Mouse (Mus musculus) hindbrain, embryonic 15.5 days (tissue): Measurements from ENCODE around the gene Birc5. TPM values are rescaled to one million over a fixed set of nuclear protein-coding genes. Genes with fewer than 3 reads are reported as not detected.

Experiments
- ATAC-seq: fragments of 200-750 bp; cut with Nextera tagmentation; 2 replicates; pipeline ENCODE4 v1.8.0; 2017; ENCODE audit warnings: low read depth, moderate number of reproducible peaks, moderate TSS enrichment; ENCODE audit not compliant: low FRiP score
- H3K27ac ChIP-seq: fragments of 300-500 bp; sonication (generic); replicated peaks from 2 replicates; pipeline ENCODE4 v1.5.1; 2015; ENCODE audit warnings: mild to moderate bottlenecking, inconsistent platforms
- H3K27me3 ChIP-seq: fragments of 300-500 bp; sonication (generic); 2 replicates; pipeline ENCODE4 v1.6.1; 2015; ENCODE audit warnings: control low read depth, inconsistent platforms
- H3K36me3 ChIP-seq: fragments of 300-500 bp; sonication (generic); 2 replicates; pipeline ENCODE4 v1.6.1; 2015; ENCODE audit warnings: control low read depth, inconsistent platforms
- H3K4me1 ChIP-seq: fragments of 300-500 bp; sonication (generic); replicated peaks from 2 replicates; pipeline ENCODE4 v1.6.1; 2015; ENCODE audit warnings: control low read depth, inconsistent platforms
- H3K4me2 ChIP-seq: fragments of 300-500 bp; sonication (generic); 2 replicates; pipeline ENCODE4 v1.6.1; 2015; ENCODE audit warnings: moderate library complexity, mild to moderate bottlenecking, inconsistent platforms
- H3K4me3 ChIP-seq: fragments of 300-500 bp; sonication (generic); 2 replicates; pipeline ENCODE4 v1.5.1; 2015; ENCODE audit warnings: mild to moderate bottlenecking, inconsistent platforms
- H3K9ac ChIP-seq: fragments of 300-500 bp; sonication (generic); 2 replicates; pipeline ENCODE4 v1.6.1; 2015; ENCODE audit warnings: inconsistent platforms
- H3K9me3 ChIP-seq: fragments of 300-500 bp; sonication (generic); 2 replicates; pipeline ENCODE4 v1.6.1; 2016; ENCODE audit warnings: control low read depth, inconsistent platforms
- WGBS: fragments of 180-500 bp; shearing (Covaris S2); methylation state at CpG from one replicate; pipeline ENCODE4 v1.1.7; 2015; 5-methylcytosine and 5-hydroxymethylcytosine counted together
- polyA plus RNA-seq: library from polyadenylated mRNA; unstranded; fragments of >200 nt; fragmentation: Nextera tagmentation; extraction: Ambion mirVana; gene quantifications from 2 replicates; pipeline ENCODE4 v1.2.1, GENCODE M21; 2015

Gene Birc5
- polyA plus RNA-seq, 1 experiment from 2014 or later, result 41.6 TPM

DNA sequence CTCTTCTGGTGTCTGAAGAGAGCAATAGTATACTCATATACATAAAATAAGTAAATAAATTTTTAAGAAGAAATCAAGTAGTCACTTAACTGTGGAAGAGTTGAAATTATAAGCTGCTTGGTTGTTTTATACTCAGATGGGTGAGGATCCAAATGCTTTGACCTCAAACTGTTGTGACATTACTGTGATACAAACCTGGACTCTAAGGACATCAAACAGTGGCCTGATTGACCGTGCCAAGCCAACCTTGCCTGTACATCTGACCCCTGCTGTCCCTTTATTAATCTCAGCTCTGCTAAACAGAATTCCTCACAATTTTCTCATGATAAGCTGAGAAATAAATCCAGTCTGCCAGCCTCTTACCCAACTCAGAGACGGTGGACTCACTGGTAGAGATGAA is 3.4 kb upstream of the Birc5 start:
- 83% methylated on average over 2 of the region's 2 CpGs for WGBS
- H3K9ac ChIP-seq, result no peak overlapping the region
- no peak overlapping the region for H3K4me2 ChIP-seq
- H3K27ac ChIP-seq, result no peak overlapping the region
- no peaks in the 10 kb centered on the region for H3K36me3 ChIP-seq
- peaks cover 18% of the 10 kb centered on the region for H3K4me1 ChIP-seq
- ATAC-seq, result no peak
- no peaks in the 10 kb centered on the region for H3K27me3 ChIP-seq
- H3K9me3 ChIP-seq, result no peaks in the 10 kb centered on the region
- H3K4me3 ChIP-seq, result no peak overlapping the region

- Histone ChIP-seq H3K4me1 (peaks cover 18% of the 10 kb centered on the region), H3K4me3 (no peak overlapping the region), H3K27ac (no peak overlapping the region), H3K9ac (no peak overlapping the region), H3K27me3 (no peaks in the 10 kb centered on the region), H3K9me3 (no peaks in the 10 kb centered on the region), H3K36me3 (no peaks in the 10 kb centered on the region), H3K4me2 (no peak overlapping the region)
- WGBS, result 49% methylated on average over 5 of the region's 5 CpGs
- no peak for ATAC-seq
Observed at GRCm38 (mm10) chr11:117846640-117847039, 2.4 kb upstream of the Birc5 start.

DNA sequence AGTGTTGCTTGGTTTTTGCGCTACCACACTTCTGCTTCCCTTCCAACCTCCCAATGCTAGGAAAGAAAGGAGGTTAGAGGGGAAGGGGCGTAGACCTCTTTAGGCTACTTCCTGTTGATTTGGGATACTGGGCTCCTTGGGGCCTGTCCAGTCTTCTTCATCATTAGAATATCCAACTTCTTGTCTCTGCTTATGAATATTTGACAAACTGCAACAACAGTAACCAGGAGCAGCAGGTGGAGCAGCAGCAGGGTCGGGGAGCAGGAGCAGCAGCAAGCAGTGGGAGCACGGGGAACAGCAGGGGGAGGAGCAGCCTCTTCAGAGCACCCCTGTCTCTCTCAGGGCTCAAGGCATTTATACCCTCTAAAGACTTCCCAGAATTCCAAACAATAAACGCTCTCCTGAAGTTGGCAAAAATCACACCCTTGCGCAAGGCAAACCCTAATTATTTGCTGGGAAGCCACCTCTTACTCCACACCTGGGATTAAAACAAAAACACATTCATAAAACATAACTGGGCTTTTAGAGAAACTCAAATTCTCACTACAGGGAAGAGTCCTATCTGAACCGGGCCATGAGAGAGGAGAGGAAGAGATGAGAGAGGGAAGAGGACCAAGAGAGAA is 1.3 kb upstream of the Birc5 start:
- 83% methylated on average over 7 of the region's 7 CpGs for WGBS
- no peak overlapping the region for H3K4me3 ChIP-seq
- no peak for ATAC-seq

DNA sequence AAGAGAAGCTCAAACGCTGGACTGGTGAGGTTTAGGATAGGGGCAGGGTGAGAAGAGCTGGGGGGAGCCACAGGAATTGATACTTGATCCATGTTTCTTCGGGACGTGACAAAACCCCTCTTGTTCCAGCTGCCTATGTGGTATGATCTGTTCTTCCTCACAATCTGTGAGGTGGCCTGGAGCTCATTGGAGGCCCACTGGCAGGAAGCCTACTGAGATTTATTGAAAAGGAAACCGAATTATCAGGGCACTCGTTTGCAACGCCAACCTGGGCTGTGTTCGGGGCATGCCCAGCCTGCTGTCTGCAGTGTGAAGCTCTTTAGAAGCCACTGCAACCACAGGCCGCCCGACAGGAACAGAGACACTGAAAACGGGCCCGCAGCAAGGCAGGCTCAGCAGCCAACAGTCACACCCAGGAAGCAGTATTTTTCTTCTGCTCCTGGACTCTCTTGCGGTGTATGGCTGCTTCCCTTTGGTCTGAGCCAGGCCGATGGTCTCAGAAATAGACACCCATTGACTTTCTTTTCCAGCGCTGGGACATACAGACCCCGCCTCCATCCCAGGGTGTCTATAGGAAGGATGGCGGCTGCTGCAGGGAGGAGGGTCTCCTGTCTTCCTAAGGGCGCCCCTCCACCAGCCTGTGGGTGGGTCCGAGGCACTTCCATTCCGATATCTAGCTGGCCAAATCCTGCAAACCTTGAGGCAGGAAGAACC is 623 bp upstream of the Birc5 start:
- Histone ChIP-seq H3K4me2 (peak overlapping the region; percentile 79), H3K27me3 (no peaks in the 10 kb centered on the region), H3K9me3 (no peaks in the 10 kb centered on the region), H3K9ac (peak overlapping the region; percentile 87), H3K4me3 (peak overlapping the region; percentile 78), H3K4me1 (peaks cover 18% of the 10 kb centered on the region), H3K36me3 (no peaks in the 10 kb centered on the region), H3K27ac (peak overlapping the region; percentile 98)
- WGBS, result 13% methylated on average over 19 of the region's 19 CpGs
- peak; percentile 90 for ATAC-seq

More for the DNA sequence above, 1.3 kb upstream of the Birc5 start:
- H3K9ac ChIP-seq, result peak overlapping the region; percentile 87
- H3K27ac ChIP-seq, result peak overlapping the region; percentile 98
- peaks cover 18% of the 10 kb centered on the region for H3K4me1 ChIP-seq
- no peaks in the 10 kb centered on the region for H3K36me3 ChIP-seq
- no peaks in the 10 kb centered on the region for H3K27me3 ChIP-seq
- H3K9me3 ChIP-seq, result no peaks in the 10 kb centered on the region
- peak overlapping the region; percentile 79 for H3K4me2 ChIP-seq

DNA sequence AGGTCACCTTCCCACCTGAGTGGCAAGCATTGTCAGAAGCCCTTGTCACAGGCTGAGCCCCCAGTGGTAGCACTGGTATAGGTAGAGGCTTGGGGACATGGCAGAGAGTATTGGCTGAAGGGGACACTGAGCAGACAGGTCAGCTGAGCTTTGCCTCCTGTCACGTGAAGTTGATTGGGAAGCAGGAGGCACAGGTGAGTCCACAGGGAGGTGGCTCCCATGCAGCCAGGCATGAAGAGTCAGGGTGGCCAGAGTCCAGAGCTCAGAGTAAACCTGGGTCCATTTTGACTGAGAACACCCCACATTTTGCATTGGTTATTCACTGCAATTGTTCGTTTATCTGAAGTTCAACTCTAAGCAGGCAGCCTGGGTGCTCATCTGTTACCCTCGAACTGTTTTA is 3.8 kb downstream of the Birc5 start:
- Histone ChIP-seq H3K27me3 (no peaks in the 10 kb centered on the region), H3K4me1 (peaks cover 16% of the 10 kb centered on the region), H3K27ac (no peak overlapping the region), H3K4me3 (no peak overlapping the region), H3K9ac (no peak overlapping the region), H3K4me2 (no peak overlapping the region), H3K36me3 (no peaks in the 10 kb centered on the region), H3K9me3 (no peaks in the 10 kb centered on the region)
- 94% methylated on average over 3 of the region's 3 CpGs for WGBS
- no peak for ATAC-seq

DNA sequence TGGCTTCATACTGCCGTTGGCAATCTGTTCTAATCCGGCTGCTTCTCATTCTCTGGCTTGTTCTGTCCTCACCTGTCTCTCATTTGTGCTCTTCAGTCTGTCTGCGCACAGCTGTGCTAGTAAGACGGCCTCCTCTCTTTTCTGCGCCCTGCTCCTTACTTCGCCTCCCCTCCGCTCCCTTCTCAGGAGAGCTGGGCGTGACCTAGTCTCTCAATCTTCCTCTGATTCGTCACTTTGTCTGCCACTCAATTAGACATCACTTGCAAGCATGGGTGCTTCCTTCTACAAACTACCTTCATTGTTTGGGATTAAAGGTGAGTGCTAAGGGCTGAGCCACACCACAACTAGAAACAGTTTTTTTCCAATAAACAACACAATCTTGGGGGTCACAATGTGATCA is 5.2 kb downstream of the Birc5 start:
- peaks cover 8% of the 10 kb centered on the region for H3K4me1 ChIP-seq
- H3K9me3 ChIP-seq, result no peaks in the 10 kb centered on the region
- H3K36me3 ChIP-seq, result no peaks in the 10 kb centered on the region
- H3K27me3 ChIP-seq, result peaks cover 3% of the 10 kb centered on the region; the same call in 1 of the 2 replicates
- no peak overlapping the region for H3K27ac ChIP-seq
- WGBS, result 94% methylated on average over 9 of the region's 9 CpGs
- ATAC-seq, result no peak
- H3K4me2 ChIP-seq, result no peak overlapping the region
- no peak overlapping the region for H3K9ac ChIP-seq
- no peak overlapping the region for H3K4me3 ChIP-seq

- Histone ChIP-seq H3K36me3 (no peaks in the 10 kb centered on the region), H3K4me2 (no peak overlapping the region)
- WGBS, result 93% methylated on average over 5 of the region's 5 CpGs
Observed at GRCm38 (mm10) chr11:117855360-117855759, 6.3 kb downstream of the Birc5 start.

GRCm38 (mm10) chr11:117855975-117856374 is 6.9 kb downstream of the Birc5 start:
- H3K9me3 ChIP-seq, result no peaks in the 10 kb centered on the region
- no peak overlapping the region for H3K27ac ChIP-seq
- peaks cover 18% of the 10 kb centered on the region for H3K27me3 ChIP-seq
- ATAC-seq, result no peak
- WGBS, result 85% methylated on average over 1 of the region's 1 CpGs
- H3K36me3 ChIP-seq, result no peaks in the 10 kb centered on the region
- no peak overlapping the region for H3K4me3 ChIP-seq
- H3K9ac ChIP-seq, result no peak overlapping the region
- H3K4me2 ChIP-seq, result no peak overlapping the region
- peaks cover 8% of the 10 kb centered on the region; the same call in 1 of the 2 replicates for H3K4me1 ChIP-seq

More at GRCm38 (mm10) chr11:117855360-117855759, 6.3 kb downstream of the Birc5 start:
- no peak overlapping the region for H3K4me3 ChIP-seq
- H3K9ac ChIP-seq, result no peak overlapping the region
- ATAC-seq, result no peak
- H3K4me1 ChIP-seq, result peaks cover 4% of the 10 kb centered on the region; the same call in 1 of the 2 replicates
- no peaks in the 10 kb centered on the region for H3K9me3 ChIP-seq
- no peak overlapping the region for H3K27ac ChIP-seq
- H3K27me3 ChIP-seq, result peaks cover 12% of the 10 kb centered on the region

DNA sequence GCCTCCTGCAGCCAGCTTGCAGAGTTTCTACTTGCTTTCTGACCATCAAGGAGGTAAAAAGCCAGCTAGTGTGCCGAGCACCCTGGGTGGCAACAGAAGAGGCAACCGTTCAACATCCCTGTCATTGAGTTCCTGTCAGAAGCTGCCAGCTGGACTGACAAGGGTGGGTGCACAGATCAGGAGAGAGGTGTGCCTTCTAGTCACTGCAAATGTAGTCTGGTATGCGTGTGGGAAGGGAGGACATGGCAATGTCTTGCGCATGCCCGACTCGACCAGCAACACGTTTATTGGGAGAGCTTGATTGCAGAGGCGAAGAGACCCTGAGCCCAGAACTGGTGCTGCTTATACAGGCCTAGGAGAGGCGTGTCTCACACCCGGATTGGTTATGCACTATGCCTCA is 8.4 kb downstream of the Birc5 start:
- H3K27ac ChIP-seq, result no peak overlapping the region

DNA sequence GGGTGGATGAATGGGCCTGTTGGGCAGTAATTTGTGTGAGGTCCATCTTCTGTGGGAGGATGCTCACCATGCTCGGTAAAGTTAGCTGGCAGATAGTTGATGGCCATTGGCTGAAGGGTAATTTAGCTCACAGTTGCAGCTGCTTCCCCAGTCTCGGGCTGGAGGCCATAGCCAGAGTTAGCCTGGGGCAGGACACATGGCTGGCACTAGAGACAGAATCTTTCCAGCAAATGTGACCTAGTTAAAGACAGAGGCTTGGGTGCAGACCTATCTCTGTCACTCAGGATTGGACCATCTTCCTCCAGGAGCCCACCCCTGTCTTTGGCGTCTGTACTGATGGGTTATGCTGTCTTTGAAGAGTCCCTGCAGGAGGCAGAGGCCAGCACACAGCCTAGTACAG is 9.3 kb downstream of the Birc5 start:
- Histone ChIP-seq H3K9ac (no peak overlapping the region), H3K4me1 (peaks cover 8% of the 10 kb centered on the region; the same call in 1 of the 2 replicates), H3K4me2 (no peak overlapping the region), H3K36me3 (no peaks in the 10 kb centered on the region), H3K27me3 (peaks cover 26% of the 10 kb centered on the region), H3K27ac (no peak overlapping the region), H3K9me3 (no peaks in the 10 kb centered on the region), H3K4me3 (no peak overlapping the region)
- WGBS, result 34% methylated on average over 3 of the region's 3 CpGs
- ATAC-seq, result no peak

More for the DNA sequence above, 8.4 kb downstream of the Birc5 start:
- WGBS, result 96% methylated on average over 10 of the region's 10 CpGs
- Histone ChIP-seq H3K4me3 (no peak overlapping the region), H3K4me1 (peaks cover 8% of the 10 kb centered on the region; the same call in 1 of the 2 replicates), H3K9me3 (no peaks in the 10 kb centered on the region), H3K36me3 (no peaks in the 10 kb centered on the region), H3K27me3 (peaks cover 26% of the 10 kb centered on the region), H3K9ac (no peak overlapping the region), H3K4me2 (no peak overlapping the region)
- no peak for ATAC-seq

DNA sequence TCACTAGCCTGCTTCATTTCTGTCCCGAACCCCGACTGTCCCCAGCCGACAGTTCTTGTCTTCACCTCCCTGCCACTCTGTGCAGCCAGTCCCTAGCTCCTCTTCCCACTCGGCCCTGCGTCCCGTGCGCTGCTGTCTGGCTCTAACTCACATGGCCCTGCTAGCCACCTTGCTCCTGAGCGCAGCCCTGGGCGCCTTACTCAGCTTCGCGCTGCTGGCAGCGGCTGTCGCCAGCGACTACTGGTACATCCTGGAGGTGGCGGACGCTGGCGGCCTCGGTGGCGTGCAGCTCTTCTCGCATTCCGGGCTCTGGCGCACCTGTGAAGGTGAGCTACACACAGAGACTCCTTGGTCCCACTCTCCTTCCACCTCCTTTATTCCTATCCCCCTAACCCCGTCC is 11.6 kb downstream of the Birc5 start, which contains the start of gene Tmem235:
Gene Tmem235, plus strand, starts transcription at position 152 of the 400 bp plus-strand sequence.
- 4% methylated on average over 23 of the region's 23 CpGs for WGBS
- Histone ChIP-seq H3K4me3 (no peak within 1 kb of the TSS), H3K9ac (no peak within 1 kb of the TSS), H3K27ac (no peak within 1 kb of the TSS), H3K27me3 (peaks cover 26% of the 10 kb centered on the region), H3K36me3 (no peaks in the 10 kb centered on the region), H3K9me3 (no peaks in the 10 kb centered on the region), H3K4me2 (peak within 1 kb of the TSS; percentile 27; the same call in 1 of the 2 replicates), H3K4me1 (peaks cover 10% of the 10 kb centered on the region; the same call in 1 of the 2 replicates)
- ATAC-seq, result no peak

GRCm38 (mm10) chr11:117863174-117863856 is 14.3 kb downstream of the Birc5 start:
- 35% methylated on average over 11 of the region's 11 CpGs for WGBS
- no peak overlapping the region for H3K9ac ChIP-seq
- H3K4me2 ChIP-seq, result no peak overlapping the region
- H3K4me3 ChIP-seq, result no peak overlapping the region
- H3K27ac ChIP-seq, result no peak overlapping the region
- peaks cover 26% of the 10 kb centered on the region for H3K27me3 ChIP-seq
- peaks cover 19% of the 10 kb centered on the region for H3K4me1 ChIP-seq
- no peak for ATAC-seq
- no peaks in the 10 kb centered on the region for H3K9me3 ChIP-seq
- no peaks in the 10 kb centered on the region for H3K36me3 ChIP-seq
